Mouse (Mus musculus) MEL (cell line): ENCODE results near the gene Fgd4. TPM values are rescaled to one million over a fixed set of nuclear protein-coding genes. Genes with fewer than 3 reads are reported as not detected.
"Not testable (repeated sequence)": the region's sequence is repeated elsewhere in the genome, so short reads cannot be mapped to it uniquely, and the experiment has no call there.

Source experiments
- DNase-seq: peaks from one replicate; pipeline ENCODE4 v3.0.0; 2011; ENCODE audit warnings: low read depth, low spot score
- H3K27ac ChIP-seq: 2 replicates; pipeline ENCODE4 v1.5.1; 2012; ENCODE audit warnings: low read depth, mild to moderate bottlenecking, control low read depth, low read length, moderate library complexity; ENCODE audit not compliant: control insufficient read depth
- H3K27me3 ChIP-seq, 2 experiments: fragments of 150-350 bp in 1 of 2; sonication (generic) in 1 of 2; 2 replicates each; pipeline ENCODE4 v1.6.1; 2012; ENCODE audit warnings: low read length in 2 of 2, mild to moderate bottlenecking in 2 of 2, improper control_type of control experiment in 1 of 2, moderate library complexity in 1 of 2; ENCODE audit not compliant: insufficient read depth in 2 of 2, control insufficient read depth in 1 of 2
- H3K36me3 ChIP-seq, 2 experiments: 2 replicates each; pipeline ENCODE4 v1.6.1; 2012 to 2014; ENCODE audit warnings: low read length in 2 of 2, improper control_type of control experiment in 1 of 2, inconsistent platforms in 1 of 2, mild to moderate bottlenecking in 1 of 2; ENCODE audit not compliant: insufficient read depth in 2 of 2, control insufficient read depth in 1 of 2
- H3K4me1 ChIP-seq, 2 experiments: fragments of 150-350 bp in 1 of 2; sonication (generic) in 1 of 2; 2 replicates each; pipeline ENCODE4 v1.6.1; 2012; ENCODE audit warnings: low read length in 2 of 2, improper control_type of control experiment in 1 of 2, mild to moderate bottlenecking in 1 of 2; ENCODE audit not compliant: insufficient read depth in 2 of 2, control insufficient read depth in 1 of 2
- H3K4me3 ChIP-seq, 2 experiments: fragments of 150-350 bp in 1 of 2; sonication (generic) in 1 of 2; 2 replicates each; pipeline ENCODE4 v1.5.1; 2012; ENCODE audit warnings: low read depth in 2 of 2, low read length in 2 of 2, mild to moderate bottlenecking in 2 of 2, moderate library complexity in 2 of 2, control low read depth in 1 of 2, improper control_type of control experiment in 1 of 2; ENCODE audit not compliant: control insufficient read depth in 1 of 2, insufficient read depth in 1 of 2
- H3K79me2 ChIP-seq: 2 replicates; pipeline ENCODE4 v1.6.1; 2012; ENCODE audit warnings: mild to moderate bottlenecking, low read length, moderate library complexity; ENCODE audit not compliant: control insufficient read depth, poor library complexity, insufficient read depth
- H3K9ac ChIP-seq: 2 replicates; pipeline ENCODE4 v1.6.1; 2012; ENCODE audit warnings: low read depth, mild to moderate bottlenecking, control low read depth, low read length, moderate library complexity; ENCODE audit not compliant: control insufficient read depth, poor library complexity, severe bottlenecking
- H3K9me3 ChIP-seq: fragments of 150-350 bp; sonication (generic); replicated peaks from 2 replicates; pipeline ENCODE4 v1.6.1; 2012; ENCODE audit warnings: mild to moderate bottlenecking, low read length, improper control_type of control experiment, moderate library complexity; ENCODE audit not compliant: insufficient read depth
- BHLHE40 ChIP-seq: IDR thresholded peaks from 2 replicates; pipeline ENCODE4 v1.6.1; 2012; ENCODE audit warnings: low read depth, mild to moderate bottlenecking, inconsistent platforms, low read length, improper control_type of control experiment, borderline replicate concordance
- E2F4 ChIP-seq: IDR thresholded peaks from 2 replicates; pipeline ENCODE4 v1.6.1; 2011; ENCODE audit warnings: low read depth, low read length, improper control_type of control experiment, borderline replicate concordance
- ELF1 ChIP-seq: IDR thresholded peaks from 2 replicates; pipeline ENCODE4 v1.6.1; 2014; ENCODE audit warnings: low read depth, mild to moderate bottlenecking, inconsistent platforms, low read length, improper control_type of control experiment, moderate library complexity
- HCFC1 ChIP-seq: IDR thresholded peaks from 2 replicates; pipeline ENCODE4 v1.6.1; 2012; ENCODE audit warnings: low read depth, mild to moderate bottlenecking, inconsistent platforms, low read length, improper control_type of control experiment, moderate library complexity
- KAT2A ChIP-seq: conservative IDR thresholded peaks from 2 replicates; pipeline ENCODE4 v1.6.1; 2012; ENCODE audit warnings: low read depth, low read length, improper control_type of control experiment, inconsistent platforms
- MAX ChIP-seq: IDR thresholded peaks from 2 replicates; pipeline ENCODE4 v1.6.1; 2011; ENCODE audit warnings: low read length, improper control_type of control experiment
- MYB ChIP-seq: IDR thresholded peaks from 2 replicates; pipeline ENCODE4 v1.6.1; 2011; ENCODE audit warnings: mild to moderate bottlenecking, low read depth, low read length, improper control_type of control experiment
- MYC ChIP-seq: IDR thresholded peaks from 2 replicates; pipeline ENCODE4 v1.6.1; 2011; ENCODE audit warnings: low read depth, mild to moderate bottlenecking, low read length, improper control_type of control experiment, moderate library complexity
- NRF1 ChIP-seq: IDR thresholded peaks from 2 replicates; pipeline ENCODE4 v1.6.1; 2014; ENCODE audit warnings: low read depth, mild to moderate bottlenecking, inconsistent platforms, low read length, improper control_type of control experiment, moderate library complexity; ENCODE audit not compliant: poor library complexity, insufficient read depth, severe bottlenecking
- POLR2A ChIP-seq, 2 experiments: IDR thresholded peaks; 2 replicates each; pipeline ENCODE4 v1.6.1; 2011 to 2012; ENCODE audit warnings: low read length in 2 of 2, mild to moderate bottlenecking in 2 of 2, control low read depth in 1 of 2, improper control_type of control experiment in 1 of 2, low read depth in 1 of 2, moderate library complexity in 1 of 2; ENCODE audit not compliant: control insufficient read depth in 1 of 2, insufficient read depth in 1 of 2, poor library complexity in 1 of 2
- SIN3A ChIP-seq: IDR thresholded peaks from 2 replicates; pipeline ENCODE4 v1.6.1; 2012; ENCODE audit warnings: low read length, improper control_type of control experiment, inconsistent platforms
- TBP ChIP-seq: IDR thresholded peaks from 2 replicates; pipeline ENCODE4 v1.8.0; 2011; ENCODE audit warnings: low read depth, low read length, improper control_type of control experiment
- USF1 ChIP-seq: IDR thresholded peaks from 2 replicates; pipeline ENCODE4 v1.6.1; 2014; ENCODE audit warnings: low read depth, mild to moderate bottlenecking, inconsistent platforms, low read length, improper control_type of control experiment, moderate library complexity
- polyA plus RNA-seq, 2 experiments: library from polyadenylated mRNA; stranded (reverse) in 1 of 2; unstranded in 1 of 2; fragments of >175 nt in 1 of 2; fragments of >200 nt in 1 of 2; gene quantifications; 2 replicates each; pipeline versions ENCODE4 v1.2.1 to v1.2.4; 2012; ENCODE audit warnings: low replicate concordance in 2 of 2, low read depth in 1 of 2; ENCODE audit not compliant: insufficient read length in 2 of 2, insufficient read depth in 1 of 2, missing spikeins in 1 of 2
- total RNA-seq: library from RNA; depleted of rRNA; stranded (reverse); fragments of 300-350 nt; gene quantifications from 2 replicates; pipeline ENCODE4 v1.2.3, GENCODE M21; 2012

Gene Fgd4
- total and polyA plus RNA-seq, 3 experiments: 0.03 to 10.0 TPM; not detected in 1

- no peak for DNase-seq
- H3K4me1 ChIP-seq: no peaks in the 10 kb centered on the region
- no peaks in the 10 kb centered on the region for H3K27me3 ChIP-seq
- no peak overlapping the region for H3K27ac ChIP-seq
- H3K9me3 ChIP-seq: no peaks in the 10 kb centered on the region
- H3K79me2 ChIP-seq: no peaks in the 10 kb centered on the region
- H3K9ac ChIP-seq: no peak overlapping the region
- H3K36me3 ChIP-seq: no peaks in the 10 kb centered on the region
- no peak overlapping the region for H3K4me3 ChIP-seq
- TF ChIP-seq ELF1 (no peak), HCFC1 (no peak), USF1 (no peak)
Observed at GRCm38 (mm10) chr16:16549105-16549504, 51.2 kb downstream of the Fgd4 start.

DNA sequence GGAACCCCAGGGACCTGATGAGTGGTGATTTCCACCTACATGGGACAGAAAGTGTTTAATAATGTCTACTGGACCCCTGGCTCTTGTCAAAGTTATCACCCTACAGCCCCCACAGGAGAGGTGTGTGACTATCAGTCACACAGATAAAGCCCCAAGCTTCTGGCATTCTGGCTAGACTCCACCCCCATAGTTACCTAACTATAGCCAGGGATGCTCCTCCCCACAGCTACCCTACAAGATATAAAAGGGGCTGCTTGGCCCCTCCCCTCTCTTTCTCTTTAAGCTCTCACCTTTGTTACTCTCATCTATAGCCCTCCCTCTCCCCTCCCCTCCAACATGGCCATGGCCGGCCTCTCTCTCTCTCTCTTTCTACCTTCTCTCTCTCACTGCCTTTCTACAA lies 53.7 kb downstream of the Fgd4 start:
- no peaks in the 10 kb centered on the region for H3K9me3 ChIP-seq
- H3K36me3 ChIP-seq: no peaks in the 10 kb centered on the region
- no peak for DNase-seq
- TF ChIP-seq NRF1 (no peak), E2F4 (no peak), MYC (no peak), KAT2A (no peak), BHLHE40 (no peak)
- no peak overlapping the region for H3K4me3 ChIP-seq
- no peak overlapping the region for H3K9ac ChIP-seq
- no peaks in the 10 kb centered on the region for H3K4me1 ChIP-seq
- H3K79me2 ChIP-seq: no peaks in the 10 kb centered on the region
- H3K27ac ChIP-seq: no peak overlapping the region
- H3K27me3 ChIP-seq: no peaks in the 10 kb centered on the region; a peak in 1 of 4 replicates

- no peak overlapping the region for H3K4me3 ChIP-seq
- no peak overlapping the region for H3K9ac ChIP-seq
- TF ChIP-seq E2F4: no peak
- TF ChIP-seq TBP: no peak
- TF ChIP-seq MAX: no peak
- no peak for TF ChIP-seq HCFC1
- no peak for TF ChIP-seq MYB
- no peak for TF ChIP-seq POLR2A (IDR thresholded peaks at IDR 0.05; ENCODE audit: control insufficient read depth in 1 of 2, insufficient read depth in 1 of 2, low read depth in 1 of 2, low read length in 2 of 2, poor library complexity in 1 of 2)
- TF ChIP-seq SIN3A: no peak
- H3K27ac ChIP-seq: no peak overlapping the region
- DNase-seq: no peak
- no peaks in the 10 kb centered on the region for H3K9me3 ChIP-seq
- no peaks in the 10 kb centered on the region for H3K36me3 ChIP-seq
- H3K27me3 ChIP-seq: no peaks in the 10 kb centered on the region; a peak in 1 of 4 replicates
- H3K79me2 ChIP-seq: no peaks in the 10 kb centered on the region
- H3K4me1 ChIP-seq: no peaks in the 10 kb centered on the region
Observed at GRCm38 (mm10) chr16:16542956-16543441, 57.4 kb downstream of the Fgd4 start.

GRCm38 (mm10) chr16:16539396-16539795 lies 61.0 kb downstream of the Fgd4 start:
- not testable (repeated sequence) for H3K36me3 ChIP-seq, H3K4me1 ChIP-seq, H3K9me3 ChIP-seq, DNase-seq, H3K27ac ChIP-seq, H3K4me3 ChIP-seq, H3K9ac ChIP-seq, H3K79me2 ChIP-seq, H3K27me3 ChIP-seq
